Mouse (Mus musculus) forebrain, postnatal 0 days (tissue): ENCODE measurements around the gene Ubtd1. TPM values are rescaled to one million over a fixed set of nuclear protein-coding genes. Genes with fewer than 3 reads are reported as not detected.

Source experiments
- ATAC-seq: fragments of 200-750 bp; cut with Nextera tagmentation; 2 replicates; pipeline ENCODE4 v1.8.0; 2017; ENCODE audit warnings: mild to moderate bottlenecking, moderate library complexity
- DNase-seq: peaks from one replicate; pipeline ENCODE4 v3.0.0-alpha.2; 2015
- H3K27ac ChIP-seq: fragments of 300-500 bp; sonication (generic); 2 replicates; pipeline ENCODE4 v1.5.1; 2014; ENCODE audit warnings: low read depth, mild to moderate bottlenecking, antibody characterized with exemption, low read length, moderate library complexity, mixed read lengths
- H3K27me3 ChIP-seq: fragments of 300-500 bp; sonication (generic); 2 replicates; pipeline ENCODE4 v1.6.1; 2014; ENCODE audit warnings: mild to moderate bottlenecking, low read length, mixed read lengths; ENCODE audit not compliant: insufficient read depth
- H3K36me3 ChIP-seq: fragments of 300-500 bp; sonication (generic); 2 replicates; pipeline ENCODE4 v1.6.1; 2014; ENCODE audit warnings: mild to moderate bottlenecking, moderate library complexity; ENCODE audit not compliant: insufficient read depth
- H3K4me1 ChIP-seq: fragments of 300-500 bp; sonication (generic); 2 replicates; pipeline ENCODE4 v1.6.1; 2014; ENCODE audit warnings: antibody characterized with exemption; ENCODE audit not compliant: insufficient read depth
- H3K4me2 ChIP-seq: fragments of 300-500 bp; sonication (generic); 2 replicates; pipeline ENCODE4 v1.6.1; 2014; ENCODE audit warnings: low read depth, mild to moderate bottlenecking, moderate library complexity
- H3K4me3 ChIP-seq: fragments of 300-500 bp; sonication (generic); 2 replicates; pipeline ENCODE4 v1.5.1; 2014; ENCODE audit warnings: low read depth, low read length, mixed read lengths
- H3K9ac ChIP-seq: fragments of 300-500 bp; sonication (generic); 2 replicates; pipeline ENCODE4 v1.6.1; 2014; ENCODE audit warnings: mild to moderate bottlenecking
- H3K9me3 ChIP-seq: fragments of 300-500 bp; sonication (generic); 2 replicates; pipeline ENCODE4 v1.6.1; 2016; ENCODE audit warnings: low read length
- CTCF ChIP-seq: sonication (generic); IDR thresholded peaks from 2 replicates; pipeline ENCODE4 v1.5.1; 2016; ENCODE audit warnings: antibody characterized with exemption, control low read depth, low read depth
- WGBS: fragments of 180-500 bp; shearing (Covaris S2); extraction: QIAGEN DNeasy Blood & Tissue Kit; methylation state at CpG from one replicate; pipeline ENCODE4 v1.1.7; 2014; 5-methylcytosine and 5-hydroxymethylcytosine counted together
- polyA plus RNA-seq: library from polyadenylated mRNA; unstranded; fragments of >200 nt; fragmentation: Nextera tagmentation; extraction: Ambion mirVana; gene quantifications from 2 replicates; pipeline ENCODE4 v1.2.1, GENCODE M21; 2015
- total RNA-seq: library from RNA; depleted of rRNA; stranded (reverse); fragments of >200 nt; gene quantifications from 2 replicates; pipeline ENCODE4 v1.2.3, GENCODE M21; 2014

Ubtd1 gene
- total and polyA plus RNA-seq, 2 experiments from 2014 or later = 12.2 to 22.2 TPM

DNA sequence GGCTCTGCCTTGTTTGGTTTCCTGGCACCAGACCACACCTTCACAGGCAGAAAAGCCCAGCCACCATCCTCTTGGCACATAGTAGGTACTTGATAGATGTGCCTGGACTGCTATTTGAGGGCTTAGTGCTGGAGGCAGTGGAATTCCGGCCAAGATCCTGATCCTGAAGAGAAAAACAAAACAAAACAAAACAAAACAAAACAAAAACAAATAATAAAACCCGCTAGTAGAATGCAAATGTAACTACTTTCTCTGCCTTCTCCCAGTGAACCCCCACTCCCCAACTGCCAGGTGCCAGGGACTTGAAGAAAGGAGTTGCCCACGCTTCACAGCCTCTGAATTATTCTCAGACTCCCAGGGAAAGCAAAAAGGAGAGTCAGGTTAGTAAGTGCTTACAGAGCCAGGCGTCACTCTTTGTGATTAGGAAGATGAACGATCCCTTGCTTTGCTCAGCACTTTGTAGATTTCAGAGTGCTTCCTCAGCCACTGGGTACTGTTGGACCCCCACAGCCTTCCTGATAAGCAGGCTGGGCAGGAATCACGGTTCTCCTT is 10.4 kb downstream of the Ubtd1 start:
- DNase-seq = no peak
- 21% methylated on average over 6 of the region's 6 CpGs for WGBS
- H3K4me1 ChIP-seq = no peaks in the 10 kb centered on the region
- no peaks in the 10 kb centered on the region for H3K27me3 ChIP-seq
- no peak overlapping the region for H3K27ac ChIP-seq
- ATAC-seq = no peak
- no peak overlapping the region for H3K4me2 ChIP-seq
- no peak overlapping the region for H3K9ac ChIP-seq
- H3K9me3 ChIP-seq = no peaks in the 10 kb centered on the region
- no peaks in the 10 kb centered on the region for H3K36me3 ChIP-seq
- no peak overlapping the region for H3K4me3 ChIP-seq
- no peak for TF ChIP-seq CTCF

DNA sequence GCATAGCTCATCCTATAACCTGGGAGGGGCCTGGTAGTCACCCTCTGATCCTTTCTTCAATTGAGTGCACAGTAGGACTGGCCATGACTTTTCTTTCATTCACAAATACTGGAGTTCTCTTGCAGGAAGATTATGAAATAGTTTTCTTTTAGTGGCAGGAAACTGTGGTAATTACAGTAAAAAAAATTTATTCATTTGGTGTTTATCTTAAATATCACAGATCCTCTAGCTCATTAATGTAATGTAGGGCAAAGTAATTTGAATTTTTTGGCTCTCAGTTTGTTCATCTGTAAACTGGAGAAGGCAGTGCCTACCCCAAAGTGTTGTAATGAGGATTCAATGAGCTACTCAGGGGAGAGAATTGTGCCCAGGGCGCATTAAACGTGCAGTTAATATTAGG is 11.4 kb downstream of the Ubtd1 start:
- no peak overlapping the region for H3K27ac ChIP-seq
- H3K36me3 ChIP-seq = no peaks in the 10 kb centered on the region
- H3K27me3 ChIP-seq = no peaks in the 10 kb centered on the region
- no peak overlapping the region for H3K9ac ChIP-seq
- no peak overlapping the region for H3K4me2 ChIP-seq
- DNase-seq = no peak
- 76% methylated on average over 2 of the region's 2 CpGs for WGBS
- H3K9me3 ChIP-seq = no peaks in the 10 kb centered on the region
- no peak for ATAC-seq
- no peaks in the 10 kb centered on the region for H3K4me1 ChIP-seq
- TF ChIP-seq CTCF = no peak
- no peak overlapping the region for H3K4me3 ChIP-seq

DNA sequence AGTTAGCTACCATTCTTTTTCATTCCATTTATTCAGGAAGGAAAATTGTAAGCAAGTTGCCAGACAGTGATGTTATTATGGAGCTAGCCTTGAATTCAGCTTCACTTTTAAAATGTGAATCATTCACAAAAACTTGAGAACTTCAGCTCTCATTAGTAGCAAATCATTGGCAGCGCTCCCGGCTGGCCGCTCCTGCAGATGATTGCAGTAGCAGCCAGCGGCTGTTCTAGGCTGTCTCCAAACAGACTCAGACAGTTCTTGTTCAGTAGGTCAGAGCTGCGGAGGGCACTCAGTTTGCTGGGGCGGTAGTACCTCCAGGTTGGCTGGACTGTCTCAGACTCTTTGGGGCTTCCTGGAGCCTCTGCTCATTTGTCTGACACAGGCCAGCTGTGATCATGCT is 11.9 kb downstream of the Ubtd1 start:
- ATAC-seq (no peak), DNase-seq (peak; percentile 45)
- no peaks in the 10 kb centered on the region for H3K9me3 ChIP-seq
- no peak overlapping the region for H3K4me3 ChIP-seq
- TF ChIP-seq CTCF = no peak
- no peaks in the 10 kb centered on the region for H3K36me3 ChIP-seq
- no peak overlapping the region for H3K27ac ChIP-seq
- no peaks in the 10 kb centered on the region for H3K4me1 ChIP-seq
- no peaks in the 10 kb centered on the region for H3K27me3 ChIP-seq
- WGBS = 44% methylated on average over 6 of the region's 6 CpGs
- no peak overlapping the region for H3K9ac ChIP-seq
- no peak overlapping the region for H3K4me2 ChIP-seq

DNA sequence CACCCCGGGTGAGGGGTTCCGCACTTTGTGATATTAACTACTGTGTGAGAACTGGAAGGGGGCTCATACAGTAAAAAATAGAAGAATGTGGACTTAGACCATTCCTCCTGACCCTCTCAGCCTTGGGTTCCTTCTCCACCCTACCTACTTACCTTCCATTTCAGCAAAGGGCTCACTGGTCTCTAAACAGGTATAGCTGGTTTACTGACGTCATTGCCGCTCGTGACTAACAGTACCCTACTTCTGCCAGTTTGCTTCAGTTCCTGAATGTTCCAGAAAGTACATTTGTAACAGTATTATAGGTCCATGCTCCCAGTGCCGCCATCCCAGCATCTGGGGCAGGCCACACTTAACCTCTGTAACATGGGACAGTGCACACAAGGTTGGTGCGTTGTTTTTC is 12.5 kb downstream of the Ubtd1 start:
- ATAC-seq (no peak), DNase-seq (no peak)
- TF ChIP-seq CTCF = no peak
- no peak overlapping the region for H3K4me2 ChIP-seq
- H3K4me3 ChIP-seq = no peak overlapping the region
- H3K27ac ChIP-seq = no peak overlapping the region
- no peak overlapping the region for H3K9ac ChIP-seq
- no peaks in the 10 kb centered on the region for H3K27me3 ChIP-seq
- no peaks in the 10 kb centered on the region for H3K36me3 ChIP-seq
- H3K9me3 ChIP-seq = no peaks in the 10 kb centered on the region
- WGBS = 95% methylated on average over 7 of the region's 7 CpGs
- no peaks in the 10 kb centered on the region for H3K4me1 ChIP-seq

DNA sequence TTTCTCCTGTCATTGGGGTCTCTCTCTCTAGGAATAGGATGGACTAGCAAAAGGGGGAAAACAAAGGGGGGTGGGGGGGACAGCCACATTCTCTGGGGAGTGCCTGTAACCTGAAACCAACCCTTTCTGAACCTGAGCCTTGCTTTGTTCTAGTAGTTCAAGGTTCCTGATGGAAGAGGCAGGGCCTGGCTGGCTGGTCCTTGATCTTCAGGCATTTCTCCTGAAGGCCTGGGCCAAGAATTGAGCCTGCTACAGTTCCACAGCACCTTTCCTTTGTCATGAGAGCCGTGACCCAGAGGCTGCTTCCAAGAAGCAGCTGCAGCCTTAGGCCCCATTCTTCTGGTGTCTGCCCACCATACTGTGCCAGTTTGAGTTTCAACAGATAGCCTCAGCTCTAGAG is 13.9 kb downstream of the Ubtd1 start:
- Histone ChIP-seq H3K4me2 (no peak overlapping the region), H3K4me3 (no peak overlapping the region), H3K4me1 (no peaks in the 10 kb centered on the region), H3K27ac (no peak overlapping the region), H3K9ac (no peak overlapping the region), H3K36me3 (no peaks in the 10 kb centered on the region), H3K9me3 (no peaks in the 10 kb centered on the region), H3K27me3 (no peaks in the 10 kb centered on the region)
- ATAC-seq (no peak), DNase-seq (no peak)
- no peak for TF ChIP-seq CTCF
- WGBS = 40% methylated on average over 1 of the region's 1 CpGs

DNA sequence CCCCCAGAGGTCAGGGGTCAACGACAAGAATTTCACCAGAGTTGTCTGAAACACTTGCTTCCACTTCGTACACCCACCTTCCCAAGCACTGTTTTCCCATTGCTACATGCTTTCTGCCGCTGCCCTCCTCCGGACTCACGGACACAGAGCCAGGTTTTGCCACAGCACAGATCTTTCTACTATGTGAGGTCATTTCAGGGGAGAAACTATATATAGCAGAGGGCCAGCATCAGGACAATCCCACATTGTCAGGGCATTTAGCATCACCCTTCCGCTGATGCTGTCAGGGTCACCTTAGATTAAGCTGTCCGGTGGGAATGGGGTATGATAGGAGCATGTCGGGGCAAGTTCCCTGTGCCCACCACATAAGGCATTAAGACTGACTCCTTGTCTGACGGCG is 15.5 kb downstream of the Ubtd1 start:
- H3K9ac ChIP-seq = no peak overlapping the region
- H3K27me3 ChIP-seq = no peaks in the 10 kb centered on the region
- no peak for DNase-seq
- no peaks in the 10 kb centered on the region for H3K36me3 ChIP-seq
- H3K4me2 ChIP-seq = no peak overlapping the region
- no peak for TF ChIP-seq CTCF
- H3K4me3 ChIP-seq = no peak overlapping the region
- H3K27ac ChIP-seq = no peak overlapping the region
- H3K9me3 ChIP-seq = no peaks in the 10 kb centered on the region
- no peak for ATAC-seq
- WGBS = 93% methylated on average over 10 of the region's 10 CpGs
- no peaks in the 10 kb centered on the region for H3K4me1 ChIP-seq

DNA sequence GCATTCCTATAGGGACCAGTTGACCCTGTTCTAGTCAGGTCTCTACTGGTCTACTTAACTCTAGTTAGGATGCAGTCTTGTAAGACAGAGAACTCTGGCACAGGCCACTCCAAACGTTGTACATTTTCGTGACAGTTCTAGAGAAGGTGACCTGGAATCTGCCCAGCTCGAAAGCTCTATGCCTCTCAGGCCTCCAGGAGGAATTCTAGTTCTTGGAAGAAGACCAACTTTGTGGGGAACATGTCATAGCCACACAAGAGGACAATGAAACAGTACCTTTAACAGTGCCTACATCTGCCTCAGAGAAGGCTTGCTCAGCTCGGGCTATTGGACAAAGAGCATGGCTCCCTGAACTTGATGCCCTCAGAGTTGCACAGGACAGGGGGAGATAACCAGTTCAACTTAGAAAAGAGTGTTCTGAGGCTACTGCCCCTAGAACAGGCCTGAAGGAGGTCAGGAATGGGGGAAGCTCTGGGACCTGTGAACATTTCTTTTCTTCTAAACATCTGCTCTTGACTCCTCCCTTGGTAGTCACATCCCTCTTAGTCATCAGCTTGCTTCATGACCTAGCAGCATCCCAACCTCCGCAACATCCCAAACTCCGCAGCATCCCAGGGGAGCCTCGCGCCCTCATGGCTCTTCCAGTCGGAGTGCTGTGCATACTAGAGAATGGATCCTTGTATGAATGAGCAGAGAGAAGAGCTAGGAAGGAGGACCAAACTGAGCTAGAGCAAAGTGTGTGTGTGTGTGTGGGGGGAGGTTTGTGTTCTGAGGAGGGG is 17.4 kb downstream of the Ubtd1 start:
- TF ChIP-seq CTCF = no peak
- Histone ChIP-seq H3K4me2 (no peak overlapping the region), H3K4me1 (no peaks in the 10 kb centered on the region), H3K27me3 (no peaks in the 10 kb centered on the region), H3K36me3 (no peaks in the 10 kb centered on the region), H3K9ac (no peak overlapping the region), H3K9me3 (no peaks in the 10 kb centered on the region), H3K27ac (no peak overlapping the region), H3K4me3 (no peak overlapping the region)
- 83% methylated on average over 9 of the region's 9 CpGs for WGBS
- DNase-seq (no peak), ATAC-seq (no peak)
